Mouse (Mus musculus): ENCODE data around the gene Tenm3. TPM values are rescaled to one million over a fixed set of nuclear protein-coding genes. Genes with fewer than 3 reads are reported as not detected.

Tenm3 gene
- polyA plus RNA-seq, 1 experiment = 2.3 TPM

GRCm38 (mm10) chr8:48450397-48451246 lies 393.1 kb downstream of the Tenm3 start:
- H3K4me3 ChIP-seq (ENCODE audit: control insufficient read depth, insufficient read depth, low read length) = no peak overlapping the region
- H3K27me3 ChIP-seq (ENCODE audit: control insufficient read depth, insufficient read depth, low read length) = no peaks in the 10 kb centered on the region
- no peak for TF ChIP-seq POLR2A (IDR thresholded peaks at IDR 0.05; ENCODE audit: control insufficient read depth, extremely low read depth, insufficient read depth, low read length, poor library complexity)
- TF ChIP-seq CTCF (IDR thresholded peaks at IDR 0.05; ENCODE audit: borderline replicate concordance, control insufficient read depth, extremely low read depth, insufficient read depth, low read length, poor library complexity) = no peak
- DNase-seq = no peak
- H3K27ac ChIP-seq (ENCODE audit: control insufficient read depth, insufficient read depth, low read length) = no peak overlapping the region
- no peaks in the 10 kb centered on the region for H3K4me1 ChIP-seq (replicated peaks; ENCODE audit: control insufficient read depth, insufficient read depth, low read length)
- 91% methylated on average over 23 of the region's 23 CpGs for WGBS
- no peaks in the 10 kb centered on the region for H3K36me3 ChIP-seq (ENCODE audit: control insufficient read depth, insufficient read depth, low read length)

- Histone ChIP-seq H3K27ac (ENCODE audit: control insufficient read depth, insufficient read depth, low read length) (no peak overlapping the region), H3K4me3 (ENCODE audit: control insufficient read depth, insufficient read depth, low read length) (no peak overlapping the region), H3K27me3 (ENCODE audit: control insufficient read depth, insufficient read depth, low read length) (no peaks in the 10 kb centered on the region), H3K4me1 (replicated peaks; ENCODE audit: control insufficient read depth, insufficient read depth, low read length) (no peaks in the 10 kb centered on the region), H3K36me3 (ENCODE audit: control insufficient read depth, insufficient read depth, low read length) (no peaks in the 10 kb centered on the region)
- WGBS = 51% methylated on average over 3 of the region's 3 CpGs
- DNase-seq = no peak
- no peak for TF ChIP-seq CTCF (IDR thresholded peaks at IDR 0.05; ENCODE audit: borderline replicate concordance, control insufficient read depth, extremely low read depth, insufficient read depth, low read length, poor library complexity)
- no peak for TF ChIP-seq POLR2A (IDR thresholded peaks at IDR 0.05; ENCODE audit: control insufficient read depth, extremely low read depth, insufficient read depth, low read length, poor library complexity)
These were observed 394.1 kb downstream of the Tenm3 start for GRCm38 (mm10) chr8:48449625-48450024.

- no peak for DNase-seq
- H3K4me1 ChIP-seq (replicated peaks; ENCODE audit: control insufficient read depth, insufficient read depth, low read length) = no peaks in the 10 kb centered on the region
- no peak overlapping the region for H3K27ac ChIP-seq (ENCODE audit: control insufficient read depth, insufficient read depth, low read length)
- no peak overlapping the region for H3K4me3 ChIP-seq (ENCODE audit: control insufficient read depth, insufficient read depth, low read length)
- no peak for TF ChIP-seq POLR2A (IDR thresholded peaks at IDR 0.05; ENCODE audit: control insufficient read depth, extremely low read depth, insufficient read depth, low read length, poor library complexity)
- TF ChIP-seq CTCF (IDR thresholded peaks at IDR 0.05; ENCODE audit: borderline replicate concordance, control insufficient read depth, extremely low read depth, insufficient read depth, low read length, poor library complexity) = no peak
- H3K36me3 ChIP-seq (ENCODE audit: control insufficient read depth, insufficient read depth, low read length) = no peaks in the 10 kb centered on the region
- no peaks in the 10 kb centered on the region for H3K27me3 ChIP-seq (ENCODE audit: control insufficient read depth, insufficient read depth, low read length)
- 94% methylated on average over 4 of the region's 4 CpGs for WGBS
These were observed 398.1 kb downstream of the Tenm3 start for GRCm38 (mm10) chr8:48445690-48446089.

DNA sequence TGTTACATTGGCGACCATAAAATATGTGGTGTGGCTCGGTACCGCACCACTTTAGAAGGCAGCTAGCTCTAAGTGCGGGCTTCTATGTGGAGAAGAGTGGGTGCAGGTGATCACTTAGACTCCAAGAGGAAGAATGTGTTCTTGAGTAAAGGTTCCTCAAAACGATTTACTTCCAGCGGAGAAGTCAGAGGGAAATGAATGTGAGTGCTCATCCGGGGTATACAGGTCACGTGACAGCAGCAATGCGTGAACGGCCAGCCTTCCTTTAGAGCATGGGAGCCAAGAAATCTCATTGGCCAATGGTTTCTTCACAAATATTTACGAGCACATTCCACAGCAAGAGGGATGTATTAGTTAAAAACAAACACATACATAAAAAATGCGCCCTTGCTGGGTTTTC lies 404.3 kb downstream of the Tenm3 start:
- Histone ChIP-seq H3K4me3 (ENCODE audit: control insufficient read depth, insufficient read depth, low read length) (no peak overlapping the region), H3K27me3 (ENCODE audit: control insufficient read depth, insufficient read depth, low read length) (no peaks in the 10 kb centered on the region), H3K4me1 (replicated peaks; ENCODE audit: control insufficient read depth, insufficient read depth, low read length) (no peaks in the 10 kb centered on the region), H3K36me3 (ENCODE audit: control insufficient read depth, insufficient read depth, low read length) (no peaks in the 10 kb centered on the region), H3K27ac (ENCODE audit: control insufficient read depth, insufficient read depth, low read length) (no peak overlapping the region)
- WGBS = 93% methylated on average over 12 of the region's 12 CpGs
- TF ChIP-seq CTCF (IDR thresholded peaks at IDR 0.05; ENCODE audit: borderline replicate concordance, control insufficient read depth, extremely low read depth, insufficient read depth, low read length, poor library complexity) (no peak), POLR2A (IDR thresholded peaks at IDR 0.05; ENCODE audit: control insufficient read depth, extremely low read depth, insufficient read depth, low read length, poor library complexity) (no peak)
- no peak for DNase-seq

- 73% methylated on average over 16 of the region's 16 CpGs for WGBS
- H3K4me3 ChIP-seq (ENCODE audit: control insufficient read depth, insufficient read depth, low read length) = no peak overlapping the region
- H3K36me3 ChIP-seq (ENCODE audit: control insufficient read depth, insufficient read depth, low read length) = no peaks in the 10 kb centered on the region
- DNase-seq = no peak
- H3K4me1 ChIP-seq (replicated peaks; ENCODE audit: control insufficient read depth, insufficient read depth, low read length) = no peaks in the 10 kb centered on the region
- no peak overlapping the region for H3K27ac ChIP-seq (ENCODE audit: control insufficient read depth, insufficient read depth, low read length)
- TF ChIP-seq CTCF (IDR thresholded peaks at IDR 0.05; ENCODE audit: borderline replicate concordance, control insufficient read depth, extremely low read depth, insufficient read depth, low read length, poor library complexity) (no peak), POLR2A (IDR thresholded peaks at IDR 0.05; ENCODE audit: control insufficient read depth, extremely low read depth, insufficient read depth, low read length, poor library complexity) (no peak)
- H3K27me3 ChIP-seq (ENCODE audit: control insufficient read depth, insufficient read depth, low read length) = no peaks in the 10 kb centered on the region
These were observed 406.1 kb downstream of the Tenm3 start for GRCm38 (mm10) chr8:48437523-48438207.

DNA sequence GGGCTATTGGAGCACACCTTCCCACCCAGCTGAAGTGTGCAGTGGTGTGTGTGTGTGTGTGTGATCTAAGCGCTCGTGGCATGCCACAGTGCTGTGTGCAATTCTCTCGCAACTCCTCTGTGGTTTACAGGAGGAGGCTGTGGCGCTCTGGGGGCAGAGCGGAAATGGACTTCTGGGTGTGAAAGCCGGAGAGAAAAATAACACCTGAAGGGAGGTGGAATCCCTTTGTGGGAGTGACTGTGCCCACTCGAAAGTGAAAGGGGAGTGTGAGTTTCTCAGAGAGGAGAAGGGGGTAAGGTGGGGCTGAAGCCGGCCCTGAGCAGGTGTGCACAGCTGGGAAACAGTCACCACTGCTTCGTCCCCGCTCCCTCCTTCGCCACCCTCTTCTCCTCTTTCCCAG lies 418.6 kb downstream of the Tenm3 start:
- Histone ChIP-seq H3K4me1 (replicated peaks; ENCODE audit: control insufficient read depth, insufficient read depth, low read length) (0 out of 2 replicates have a peak, but pooled peaks cover 6% of the 10 kb centered on the region), H3K36me3 (ENCODE audit: control insufficient read depth, insufficient read depth, low read length) (no peaks in the 10 kb centered on the region), H3K27ac (ENCODE audit: control insufficient read depth, insufficient read depth, low read length) (no peak overlapping the region), H3K27me3 (ENCODE audit: control insufficient read depth, insufficient read depth, low read length) (no peaks in the 10 kb centered on the region), H3K4me3 (ENCODE audit: control insufficient read depth, insufficient read depth, low read length) (peak overlapping the region; percentile 16; the same call in 1 of the 2 replicates)
- TF ChIP-seq POLR2A (IDR thresholded peaks at IDR 0.05; ENCODE audit: control insufficient read depth, extremely low read depth, insufficient read depth, low read length, poor library complexity) (no peak), CTCF (IDR thresholded peaks at IDR 0.05; ENCODE audit: borderline replicate concordance, control insufficient read depth, extremely low read depth, insufficient read depth, low read length, poor library complexity) (no peak)
- DNase-seq = peak; percentile 58
- WGBS = 71% methylated on average over 11 of the region's 11 CpGs

All from thymus, adult 2 months (tissue).